ENCODE assay signal across 22 mouse cellular contexts in the genomic region with DNA sequence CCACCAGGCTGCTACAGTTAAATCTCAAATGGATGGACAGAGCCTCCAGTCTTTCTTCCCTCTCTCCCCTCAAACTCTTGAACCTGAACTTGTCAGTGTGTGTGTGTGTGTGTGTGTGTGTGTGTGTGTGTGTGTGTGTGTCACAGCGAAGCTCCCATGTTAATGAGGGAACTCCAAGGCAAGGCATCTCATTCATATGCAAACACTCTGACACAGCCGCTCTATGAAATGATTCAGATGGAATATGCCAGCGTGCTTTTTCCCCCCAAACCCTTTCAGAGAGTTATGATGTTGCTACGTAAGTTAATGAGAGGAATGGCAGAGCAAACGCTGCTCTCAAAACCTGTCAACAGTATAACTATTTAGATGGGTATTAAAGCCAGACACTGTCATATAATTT.
"Had no signal": no experiment of that assay in that cellular context is flagged by ENCODE, and none has a peak within 500 bp of the region (broad histone marks: within the 10 kb centered on the region; RNA-seq: fewer than 3 reads in every experiment).

No protein-coding gene starts in this region.

- H3K27me3 ChIP-seq: limb, embryonic 12.5 days; limb, embryonic 15.5 days; midbrain, embryonic 15.5 days; neural tube, embryonic 13.5 days had no signal

- H3K9ac ChIP-seq: limb, embryonic 12.5 days; limb, embryonic 15.5 days; liver, embryonic 14.5 days; liver, postnatal 0 days; lung, embryonic 14.5 days; midbrain, embryonic 15.5 days; neural tube, embryonic 13.5 days had no signal

- H3K4me2 ChIP-seq: limb, embryonic 12.5 days; limb, embryonic 15.5 days; liver, embryonic 11.5 days; lung, embryonic 14.5 days; midbrain, embryonic 15.5 days; neural tube, embryonic 13.5 days had no signal

- H3K36me3 ChIP-seq: limb, embryonic 12.5 days; limb, embryonic 15.5 days; midbrain, embryonic 15.5 days; neural tube, embryonic 13.5 days had no signal

- ATAC-seq: liver, postnatal 0 days; lung, postnatal 0 days; midbrain, embryonic 15.5 days had no signal

- H3K27ac ChIP-seq: limb, embryonic 12.5 days; limb, embryonic 15.5 days; liver, embryonic 14.5 days; macrophage; midbrain, embryonic 15.5 days; neural tube, embryonic 13.5 days; stomach, postnatal 0 days had no signal

- DNase-seq: kidney, adult 9 months; kidney, postnatal 14 days; kidney, postnatal 4 days; left cerebral cortex, postnatal 4 days; liver, postnatal 0 days; lung, embryonic 14.5 days; right cerebral cortex, adult 18-20 months; right cerebral cortex, postnatal 14 days; right cerebral cortex, postnatal 4 days; thymus, adult 2 months; thymus, postnatal 14 days; thymus, postnatal 4 days had no signal

- H3K9me3 ChIP-seq: limb, embryonic 12.5 days; limb, embryonic 15.5 days; midbrain, embryonic 15.5 days; neural tube, embryonic 13.5 days had no signal

- H3K4me3 ChIP-seq: limb, embryonic 12.5 days; limb, embryonic 15.5 days; midbrain, embryonic 15.5 days; myocyte; neural tube, embryonic 13.5 days had no signal
